Mouse (Mus musculus) adrenal gland, adult 2 months (tissue): ENCODE data around the gene 1520401A03Rik. TPM values are rescaled to one million over a fixed set of nuclear protein-coding genes. Genes with fewer than 3 reads are reported as not detected.
A peak's percentile ranks its signal among the peaks of the same experiment; 100 is the strongest.

ENCODE experiments used
- DNase-seq: peaks from one replicate; pipeline ENCODE4 v3.0.0; 2021
- polyA plus RNA-seq: library from polyadenylated mRNA; depleted of rRNA; stranded (reverse); fragments of >200 nt; gene quantifications from 2 replicates; pipeline ENCODE4 v1.2.3, GENCODE M21; 2012
- total RNA-seq, 2 experiments: library from RNA; stranded (reverse); gene quantifications; 2 replicates each; pipeline ENCODE4 v1.2.3; 2021

Gene 1520401A03Rik
- total and polyA plus RNA-seq, 3 experiments, result 2.4 to 18.2 (median 2.5) TPM

- no peak for DNase-seq
These were observed 20.4 kb upstream of the 1520401A03Rik start for GRCm38 (mm10) chr17:23742941-23743340.

- DNase-seq, result peak; percentile 40
These were observed 19.7 kb upstream of the 1520401A03Rik start for GRCm38 (mm10) chr17:23742210-23742793.

GRCm38 (mm10) chr17:23741359-23742209, 19.0 kb upstream of the 1520401A03Rik start:
- no peak for DNase-seq

- no peak for DNase-seq
These were observed 18.0 kb upstream of the 1520401A03Rik start, which contains the start of gene Paqr4 for GRCm38 (mm10) chr17:23740598-23741021. Paqr4 (minus strand) TSS chr17:23740867.

- DNase-seq, result peak; percentile 95
These were observed 17.6 kb upstream of the 1520401A03Rik start for GRCm38 (mm10) chr17:23740136-23740584.

GRCm38 (mm10) chr17:23739202-23740135, 16.9 kb upstream of the 1520401A03Rik start:
- peak; percentile 40 for DNase-seq

- no peak for DNase-seq
These were observed 16.2 kb upstream of the 1520401A03Rik start for GRCm38 (mm10) chr17:23738836-23739201.

GRCm38 (mm10) chr17:23737493-23738445, 15.2 kb upstream of the 1520401A03Rik start:
- no peak for DNase-seq

GRCm38 (mm10) chr17:23734341-23734740, 11.8 kb upstream of the 1520401A03Rik start:
- no peak for DNase-seq

GRCm38 (mm10) chr17:23730441-23730840, 7.9 kb upstream of the 1520401A03Rik start:
- DNase-seq, result no peak

GRCm38 (mm10) chr17:23726758-23727142, 4.2 kb upstream of the 1520401A03Rik start:
- peak; percentile 87 for DNase-seq

- DNase-seq, result peak; percentile 98
These were observed 3.6 kb upstream of the 1520401A03Rik start, which contains the start of gene Pkmyt1 for GRCm38 (mm10) chr17:23725999-23726757. Pkmyt1 (plus strand) TSS chr17:23726336.

GRCm38 (mm10) chr17:23725477-23725876, 2.9 kb upstream of the 1520401A03Rik start:
- no peak for DNase-seq

GRCm38 (mm10) chr17:23721886-23722285, 697 bp downstream of the 1520401A03Rik start:
- DNase-seq, result peak; percentile 81

- DNase-seq, result no peak
These were observed 3.1 kb downstream of the 1520401A03Rik start for GRCm38 (mm10) chr17:23719455-23719854.

GRCm38 (mm10) chr17:23717003-23717402, 5.6 kb downstream of the 1520401A03Rik start:
- no peak for DNase-seq

GRCm38 (mm10) chr17:23706212-23706611, 16.4 kb downstream of the 1520401A03Rik start:
- DNase-seq, result peak; percentile 67

GRCm38 (mm10) chr17:23705525-23706104, 17.0 kb downstream of the 1520401A03Rik start:
- no peak for DNase-seq

GRCm38 (mm10) chr17:23704741-23705140, 17.8 kb downstream of the 1520401A03Rik start:
- no peak for DNase-seq

GRCm38 (mm10) chr17:23703301-23703700, 19.3 kb downstream of the 1520401A03Rik start:
- DNase-seq, result no peak
